Mouse (Mus musculus): ENCODE results near the gene Adk. TPM values are rescaled to one million over a fixed set of nuclear protein-coding genes. Genes with fewer than 3 reads are reported as not detected.

The Adk gene
- polyA plus RNA-seq, 1 experiment = 69.5 TPM

GRCm38 (mm10) chr14:21192749-21193148 is 140.4 kb downstream of the Adk start:
- Histone ChIP-seq H3K79me3 (ENCODE audit: low read depth) (no peaks in the 10 kb centered on the region), H3K79me2 (ENCODE audit: control insufficient read depth, insufficient read depth) (no peaks in the 10 kb centered on the region), H3K27me3 (ENCODE audit: control insufficient read depth, insufficient read depth, insufficient read length) (no peaks in the 10 kb centered on the region), H3ac (ENCODE audit: control insufficient read depth, insufficient read length, low read depth) (no peak overlapping the region), H3K4me3 (ENCODE audit: insufficient read depth, poor library complexity, severe bottlenecking) (no peak overlapping the region), H3K36me3 (ENCODE audit: control insufficient read depth, insufficient read depth) (no peaks in the 10 kb centered on the region)
- TF ChIP-seq MYOD1 (IDR thresholded peaks at IDR 0.05; ENCODE audit: control insufficient read depth, insufficient read length, low read depth) = no peak
- TF ChIP-seq USF1 (IDR thresholded peaks at IDR 0.05; ENCODE audit: low read depth) = no peak
- TF ChIP-seq MYOG (IDR thresholded peaks at IDR 0.05; ENCODE audit: control insufficient read depth, extremely low read depth, insufficient read length) = no peak
- no peak for TF ChIP-seq FOSL1 (IDR thresholded peaks at IDR 0.05; ENCODE audit: insufficient read depth, low read length, poor library complexity, severe bottlenecking)
- TF ChIP-seq CTCF (IDR thresholded peaks at IDR 0.05; ENCODE audit: control insufficient read depth, insufficient read depth, insufficient read length) = no peak
- no peak for TF ChIP-seq MAX (IDR thresholded peaks at IDR 0.05)
- no peak for TF ChIP-seq CEBPB (IDR thresholded peaks at IDR 0.05; ENCODE audit: low read depth)

- no peaks in the 10 kb centered on the region for H3K79me2 ChIP-seq (ENCODE audit: control insufficient read depth, insufficient read depth)
- H3K36me3 ChIP-seq (ENCODE audit: control insufficient read depth, insufficient read depth) = no peaks in the 10 kb centered on the region
- no peak overlapping the region for H3K4me3 ChIP-seq (ENCODE audit: insufficient read depth, poor library complexity, severe bottlenecking)
- no peaks in the 10 kb centered on the region for H3K27me3 ChIP-seq (ENCODE audit: control insufficient read depth, insufficient read depth, insufficient read length)
- no peaks in the 10 kb centered on the region for H3K79me3 ChIP-seq (ENCODE audit: low read depth)
- TF ChIP-seq MYOD1 (IDR thresholded peaks at IDR 0.05; ENCODE audit: control insufficient read depth, insufficient read length, low read depth) (no peak), MYOG (IDR thresholded peaks at IDR 0.05; ENCODE audit: control insufficient read depth, extremely low read depth, insufficient read length) (no peak), CEBPB (IDR thresholded peaks at IDR 0.05; ENCODE audit: low read depth) (no peak), CTCF (IDR thresholded peaks at IDR 0.05; ENCODE audit: control insufficient read depth, insufficient read depth, insufficient read length) (no peak), FOSL1 (IDR thresholded peaks at IDR 0.05; ENCODE audit: insufficient read depth, low read length, poor library complexity, severe bottlenecking) (no peak), USF1 (IDR thresholded peaks at IDR 0.05; ENCODE audit: low read depth) (no peak), MAX (IDR thresholded peaks at IDR 0.05) (no peak)
- H3ac ChIP-seq (ENCODE audit: control insufficient read depth, insufficient read length, low read depth) = no peak overlapping the region
These were observed 142.0 kb downstream of the Adk start for GRCm38 (mm10) chr14:21194336-21194735.

GRCm38 (mm10) chr14:21200850-21201249 is 148.5 kb downstream of the Adk start:
- Histone ChIP-seq H3ac (ENCODE audit: control insufficient read depth, insufficient read length, low read depth) (no peak overlapping the region), H3K79me2 (ENCODE audit: control insufficient read depth, insufficient read depth) (no peaks in the 10 kb centered on the region), H3K79me3 (ENCODE audit: low read depth) (no peaks in the 10 kb centered on the region), H3K4me3 (ENCODE audit: insufficient read depth, poor library complexity, severe bottlenecking) (no peak overlapping the region), H3K36me3 (ENCODE audit: control insufficient read depth, insufficient read depth) (no peaks in the 10 kb centered on the region), H3K27me3 (ENCODE audit: control insufficient read depth, insufficient read depth, insufficient read length) (no peaks in the 10 kb centered on the region)
- no peak for TF ChIP-seq MAX (IDR thresholded peaks at IDR 0.05)
- TF ChIP-seq FOSL1 (IDR thresholded peaks at IDR 0.05; ENCODE audit: insufficient read depth, low read length, poor library complexity, severe bottlenecking) = no peak
- TF ChIP-seq USF1 (IDR thresholded peaks at IDR 0.05; ENCODE audit: low read depth) = no peak
- no peak for TF ChIP-seq MYOD1 (IDR thresholded peaks at IDR 0.05; ENCODE audit: control insufficient read depth, insufficient read length, low read depth)
- no peak for TF ChIP-seq CEBPB (IDR thresholded peaks at IDR 0.05; ENCODE audit: low read depth)
- no peak for TF ChIP-seq CTCF (IDR thresholded peaks at IDR 0.05; ENCODE audit: control insufficient read depth, insufficient read depth, insufficient read length)
- no peak for TF ChIP-seq MYOG (IDR thresholded peaks at IDR 0.05; ENCODE audit: control insufficient read depth, extremely low read depth, insufficient read length)

GRCm38 (mm10) chr14:21206472-21206871 is 154.1 kb downstream of the Adk start:
- Histone ChIP-seq H3K4me3 (ENCODE audit: insufficient read depth, poor library complexity, severe bottlenecking) (no peak overlapping the region), H3K79me2 (ENCODE audit: control insufficient read depth, insufficient read depth) (no peaks in the 10 kb centered on the region)

GRCm38 (mm10) chr14:21221574-21222138 is 169.3 kb downstream of the Adk start:
- no peaks in the 10 kb centered on the region for H3K79me2 ChIP-seq (ENCODE audit: control insufficient read depth, insufficient read depth)
- TF ChIP-seq USF1 (IDR thresholded peaks at IDR 0.05; ENCODE audit: low read depth) = no peak
- TF ChIP-seq MYOD1 (IDR thresholded peaks at IDR 0.05; ENCODE audit: control insufficient read depth, insufficient read length, low read depth) = no peak
- no peak for TF ChIP-seq FOSL1 (IDR thresholded peaks at IDR 0.05; ENCODE audit: insufficient read depth, low read length, poor library complexity, severe bottlenecking)
- TF ChIP-seq CTCF (IDR thresholded peaks at IDR 0.05; ENCODE audit: control insufficient read depth, insufficient read depth, insufficient read length) = no peak
- TF ChIP-seq MAX (IDR thresholded peaks at IDR 0.05) = no peak
- TF ChIP-seq MYOG (IDR thresholded peaks at IDR 0.05; ENCODE audit: control insufficient read depth, extremely low read depth, insufficient read length) = no peak
- TF ChIP-seq CEBPB (IDR thresholded peaks at IDR 0.05; ENCODE audit: low read depth) = no peak
- H3ac ChIP-seq (ENCODE audit: control insufficient read depth, insufficient read length, low read depth) = no peak overlapping the region
- no peaks in the 10 kb centered on the region for H3K36me3 ChIP-seq (ENCODE audit: control insufficient read depth, insufficient read depth)
- no peaks in the 10 kb centered on the region for H3K79me3 ChIP-seq (ENCODE audit: low read depth)
- H3K4me3 ChIP-seq (ENCODE audit: insufficient read depth, poor library complexity, severe bottlenecking) = no peak overlapping the region
- H3K27me3 ChIP-seq (ENCODE audit: control insufficient read depth, insufficient read depth, insufficient read length) = no peaks in the 10 kb centered on the region

More at GRCm38 (mm10) chr14:21206472-21206871, 154.1 kb downstream of the Adk start:
- Histone ChIP-seq H3K36me3 (ENCODE audit: control insufficient read depth, insufficient read depth) (no peaks in the 10 kb centered on the region), H3K27me3 (ENCODE audit: control insufficient read depth, insufficient read depth, insufficient read length) (no peaks in the 10 kb centered on the region), H3ac (ENCODE audit: control insufficient read depth, insufficient read length, low read depth) (no peak overlapping the region), H3K79me3 (ENCODE audit: low read depth) (no peaks in the 10 kb centered on the region)
- TF ChIP-seq MYOG (IDR thresholded peaks at IDR 0.05; ENCODE audit: control insufficient read depth, extremely low read depth, insufficient read length) (no peak), CTCF (IDR thresholded peaks at IDR 0.05; ENCODE audit: control insufficient read depth, insufficient read depth, insufficient read length) (no peak), MAX (IDR thresholded peaks at IDR 0.05) (no peak), CEBPB (IDR thresholded peaks at IDR 0.05; ENCODE audit: low read depth) (no peak), FOSL1 (IDR thresholded peaks at IDR 0.05; ENCODE audit: insufficient read depth, low read length, poor library complexity, severe bottlenecking) (no peak), MYOD1 (IDR thresholded peaks at IDR 0.05; ENCODE audit: control insufficient read depth, insufficient read length, low read depth) (no peak), USF1 (IDR thresholded peaks at IDR 0.05; ENCODE audit: low read depth) (no peak)
